Mouse (Mus musculus) midbrain, embryonic 10.5 days (tissue): ENCODE measurements around the gene Fap. TPM values are rescaled to one million over a fixed set of nuclear protein-coding genes. Genes with fewer than 3 reads are reported as not detected.

Experiments used
- polyA plus RNA-seq: library from polyadenylated mRNA; unstranded; fragments of >200 nt; fragmentation: Nextera tagmentation; extraction: Ambion mirVana; gene quantifications from 2 replicates; pipeline ENCODE4 v1.2.1, GENCODE M21; 2016

Gene Fap
- polyA plus RNA-seq, 1 experiment from 2014 or later: 2.2 TPM

Other genes with a start within 250 kb of the Fap start
- gene Dpp4, start 161.8 kb downstream of the Fap start, polyA plus RNA-seq: 0.25 and 0.78 TPM in 2 replicates
- gene Gcg, start 90.4 kb downstream of the Fap start, polyA plus RNA-seq: not detected in 2 replicates
- 0.43 and 0.93 TPM in 2 replicates for gene Ifih1, start 72.2 kb upstream of the Fap start, polyA plus RNA-seq
- gene Gca, start 90.2 kb upstream of the Fap start, polyA plus RNA-seq: 1.5 and 2.0 TPM in 2 replicates